Mouse (Mus musculus): ENCODE results near the gene Cyp2c23. TPM values are rescaled to one million over a fixed set of nuclear protein-coding genes. Genes with fewer than 3 reads are reported as not detected.

Cyp2c23 gene
- polyA plus RNA-seq, 1 experiment from 2014 or later, result not detected

GRCm38 (mm10) chr19:44033396-44033795, 4.4 kb upstream of the Cyp2c23 start:
- no peaks in the 10 kb centered on the region for H3K27me3 ChIP-seq (replicated peaks; ENCODE audit: control insufficient read depth, insufficient read depth, low read length)
- DNase-seq (ENCODE audit: low spot score) (no peak), ATAC-seq (no peak)
- H3K27ac ChIP-seq (ENCODE audit: low read depth, low read length), result no peak overlapping the region
- H3K4me1 ChIP-seq (ENCODE audit: control insufficient read depth, insufficient read depth, low read length), result no peaks in the 10 kb centered on the region
- peaks cover 30% of the 10 kb centered on the region for H3K36me3 ChIP-seq (ENCODE audit: control insufficient read depth, insufficient read depth, low read length)
- WGBS, result 97% methylated on average over 5 of the region's 5 CpGs
- no peak overlapping the region for H3K4me2 ChIP-seq (ENCODE audit: low read length)
- H3K9me3 ChIP-seq (replicated peaks; ENCODE audit: control insufficient read depth, low read length), result no peaks in the 10 kb centered on the region
- no peak overlapping the region for H3K4me3 ChIP-seq (ENCODE audit: low read depth, low read length)
- no peak overlapping the region for H3K9ac ChIP-seq (ENCODE audit: low read length)

GRCm38 (mm10) chr19:44032046-44032744, 3.2 kb upstream of the Cyp2c23 start:
- Histone ChIP-seq H3K9ac (ENCODE audit: low read length) (no peak overlapping the region), H3K27ac (ENCODE audit: low read depth, low read length) (no peak overlapping the region), H3K36me3 (ENCODE audit: control insufficient read depth, insufficient read depth, low read length) (peaks cover 24% of the 10 kb centered on the region), H3K9me3 (replicated peaks; ENCODE audit: control insufficient read depth, low read length) (no peaks in the 10 kb centered on the region), H3K4me1 (ENCODE audit: control insufficient read depth, insufficient read depth, low read length) (no peaks in the 10 kb centered on the region), H3K4me2 (ENCODE audit: low read length) (no peak overlapping the region), H3K27me3 (replicated peaks; ENCODE audit: control insufficient read depth, insufficient read depth, low read length) (no peaks in the 10 kb centered on the region), H3K4me3 (ENCODE audit: low read depth, low read length) (no peak overlapping the region)
- ATAC-seq (no peak), DNase-seq (ENCODE audit: low spot score) (no peak)
- 93% methylated on average over 11 of the region's 11 CpGs for WGBS

GRCm38 (mm10) chr19:44030024-44030423, 1.0 kb upstream of the Cyp2c23 start:
- Histone ChIP-seq H3K4me3 (ENCODE audit: low read depth, low read length) (no peak overlapping the region), H3K27ac (ENCODE audit: low read depth, low read length) (no peak overlapping the region), H3K27me3 (replicated peaks; ENCODE audit: control insufficient read depth, insufficient read depth, low read length) (no peaks in the 10 kb centered on the region), H3K4me2 (ENCODE audit: low read length) (no peak overlapping the region), H3K36me3 (ENCODE audit: control insufficient read depth, insufficient read depth, low read length) (peaks cover 10% of the 10 kb centered on the region; the same call in 1 of the 2 replicates), H3K4me1 (ENCODE audit: control insufficient read depth, insufficient read depth, low read length) (no peaks in the 10 kb centered on the region), H3K9ac (ENCODE audit: low read length) (no peak overlapping the region), H3K9me3 (replicated peaks; ENCODE audit: control insufficient read depth, low read length) (no peaks in the 10 kb centered on the region)
- DNase-seq (ENCODE audit: low spot score), result no peak
- no peak for ATAC-seq
- 91% methylated on average over 5 of the region's 5 CpGs for WGBS

- Histone ChIP-seq H3K36me3 (ENCODE audit: control insufficient read depth, insufficient read depth, low read length) (no peaks in the 10 kb centered on the region), H3K4me1 (ENCODE audit: control insufficient read depth, insufficient read depth, low read length) (no peaks in the 10 kb centered on the region), H3K9ac (ENCODE audit: low read length) (no peak overlapping the region), H3K9me3 (replicated peaks; ENCODE audit: control insufficient read depth, low read length) (no peaks in the 10 kb centered on the region), H3K27ac (ENCODE audit: low read depth, low read length) (no peak overlapping the region), H3K27me3 (replicated peaks; ENCODE audit: control insufficient read depth, insufficient read depth, low read length) (no peaks in the 10 kb centered on the region), H3K4me3 (ENCODE audit: low read depth, low read length) (no peak overlapping the region), H3K4me2 (ENCODE audit: low read length) (no peak overlapping the region)
- no peak for DNase-seq (ENCODE audit: low spot score)
- ATAC-seq, result no peak
- WGBS, result 69% methylated on average over 8 of the region's 8 CpGs
Observed at GRCm38 (mm10) chr19:44026956-44027530, 2.0 kb downstream of the Cyp2c23 start.

GRCm38 (mm10) chr19:44024921-44025585, 4.0 kb downstream of the Cyp2c23 start:
- WGBS, result 90% methylated on average over 13 of the region's 13 CpGs
- Histone ChIP-seq H3K4me3 (ENCODE audit: low read depth, low read length) (no peak overlapping the region), H3K4me1 (ENCODE audit: control insufficient read depth, insufficient read depth, low read length) (no peaks in the 10 kb centered on the region), H3K9me3 (replicated peaks; ENCODE audit: control insufficient read depth, low read length) (no peaks in the 10 kb centered on the region), H3K27me3 (replicated peaks; ENCODE audit: control insufficient read depth, insufficient read depth, low read length) (no peaks in the 10 kb centered on the region), H3K4me2 (ENCODE audit: low read length) (no peak overlapping the region), H3K36me3 (ENCODE audit: control insufficient read depth, insufficient read depth, low read length) (no peaks in the 10 kb centered on the region), H3K9ac (ENCODE audit: low read length) (no peak overlapping the region), H3K27ac (ENCODE audit: low read depth, low read length) (no peak overlapping the region)
- no peak for DNase-seq (ENCODE audit: low spot score)
- no peak for ATAC-seq

- Histone ChIP-seq H3K4me1 (ENCODE audit: control insufficient read depth, insufficient read depth, low read length) (no peaks in the 10 kb centered on the region), H3K9me3 (replicated peaks; ENCODE audit: control insufficient read depth, low read length) (no peaks in the 10 kb centered on the region), H3K27me3 (replicated peaks; ENCODE audit: control insufficient read depth, insufficient read depth, low read length) (no peaks in the 10 kb centered on the region), H3K4me3 (ENCODE audit: low read depth, low read length) (no peak overlapping the region), H3K9ac (ENCODE audit: low read length) (no peak overlapping the region), H3K27ac (ENCODE audit: low read depth, low read length) (no peak overlapping the region), H3K4me2 (ENCODE audit: low read length) (no peak overlapping the region), H3K36me3 (ENCODE audit: control insufficient read depth, insufficient read depth, low read length) (no peaks in the 10 kb centered on the region)
- no peak for DNase-seq (ENCODE audit: low spot score)
- ATAC-seq, result no peak
- WGBS, result 70% methylated on average over 5 of the region's 5 CpGs
Observed at GRCm38 (mm10) chr19:44023066-44023465, 5.9 kb downstream of the Cyp2c23 start.

GRCm38 (mm10) chr19:44021502-44021901, 7.5 kb downstream of the Cyp2c23 start:
- no peak for DNase-seq (ENCODE audit: low spot score)
- ATAC-seq, result no peak
- H3K36me3 ChIP-seq (ENCODE audit: control insufficient read depth, insufficient read depth, low read length), result no peaks in the 10 kb centered on the region
- H3K4me3 ChIP-seq (ENCODE audit: low read depth, low read length), result no peak overlapping the region
- no peaks in the 10 kb centered on the region for H3K9me3 ChIP-seq (replicated peaks; ENCODE audit: control insufficient read depth, low read length)
- 95% methylated on average over 4 of the region's 4 CpGs for WGBS
- no peak overlapping the region for H3K9ac ChIP-seq (ENCODE audit: low read length)
- no peaks in the 10 kb centered on the region for H3K4me1 ChIP-seq (ENCODE audit: control insufficient read depth, insufficient read depth, low read length)
- no peak overlapping the region for H3K4me2 ChIP-seq (ENCODE audit: low read length)
- H3K27ac ChIP-seq (ENCODE audit: low read depth, low read length), result no peak overlapping the region
- no peaks in the 10 kb centered on the region for H3K27me3 ChIP-seq (replicated peaks; ENCODE audit: control insufficient read depth, insufficient read depth, low read length)

GRCm38 (mm10) chr19:44019739-44020138, 9.3 kb downstream of the Cyp2c23 start:
- H3K4me2 ChIP-seq (ENCODE audit: low read length), result no peak overlapping the region
- no peak overlapping the region for H3K9ac ChIP-seq (ENCODE audit: low read length)
- WGBS, result 50% methylated on average over 7 of the region's 7 CpGs
- H3K27me3 ChIP-seq (replicated peaks; ENCODE audit: control insufficient read depth, insufficient read depth, low read length), result no peaks in the 10 kb centered on the region
- DNase-seq (ENCODE audit: low spot score) (no peak), ATAC-seq (no peak)
- no peak overlapping the region for H3K27ac ChIP-seq (ENCODE audit: low read depth, low read length)
- H3K36me3 ChIP-seq (ENCODE audit: control insufficient read depth, insufficient read depth, low read length), result no peaks in the 10 kb centered on the region
- H3K9me3 ChIP-seq (replicated peaks; ENCODE audit: control insufficient read depth, low read length), result no peaks in the 10 kb centered on the region
- no peak overlapping the region for H3K4me3 ChIP-seq (ENCODE audit: low read depth, low read length)
- no peaks in the 10 kb centered on the region for H3K4me1 ChIP-seq (ENCODE audit: control insufficient read depth, insufficient read depth, low read length)

GRCm38 (mm10) chr19:44013862-44014261, 15.1 kb downstream of the Cyp2c23 start:
- Histone ChIP-seq H3K27me3 (replicated peaks; ENCODE audit: control insufficient read depth, insufficient read depth, low read length) (no peaks in the 10 kb centered on the region), H3K27ac (ENCODE audit: low read depth, low read length) (no peak overlapping the region), H3K36me3 (ENCODE audit: control insufficient read depth, insufficient read depth, low read length) (no peaks in the 10 kb centered on the region), H3K9ac (ENCODE audit: low read length) (no peak overlapping the region), H3K4me3 (ENCODE audit: low read depth, low read length) (no peak overlapping the region), H3K4me2 (ENCODE audit: low read length) (no peak overlapping the region), H3K9me3 (replicated peaks; ENCODE audit: control insufficient read depth, low read length) (no peaks in the 10 kb centered on the region), H3K4me1 (ENCODE audit: control insufficient read depth, insufficient read depth, low read length) (no peaks in the 10 kb centered on the region)
- DNase-seq (ENCODE audit: low spot score) (no peak), ATAC-seq (no peak)
- 89% methylated on average over 6 of the region's 6 CpGs for WGBS
